Mouse (Mus musculus) retina, postnatal 1 day (tissue): ENCODE measurements around the gene Pkp3.

Experiments used
- DNase-seq: peaks from one replicate; pipeline ENCODE4 v3.0.0-alpha.2; 2012

Pkp3 gene

DNA sequence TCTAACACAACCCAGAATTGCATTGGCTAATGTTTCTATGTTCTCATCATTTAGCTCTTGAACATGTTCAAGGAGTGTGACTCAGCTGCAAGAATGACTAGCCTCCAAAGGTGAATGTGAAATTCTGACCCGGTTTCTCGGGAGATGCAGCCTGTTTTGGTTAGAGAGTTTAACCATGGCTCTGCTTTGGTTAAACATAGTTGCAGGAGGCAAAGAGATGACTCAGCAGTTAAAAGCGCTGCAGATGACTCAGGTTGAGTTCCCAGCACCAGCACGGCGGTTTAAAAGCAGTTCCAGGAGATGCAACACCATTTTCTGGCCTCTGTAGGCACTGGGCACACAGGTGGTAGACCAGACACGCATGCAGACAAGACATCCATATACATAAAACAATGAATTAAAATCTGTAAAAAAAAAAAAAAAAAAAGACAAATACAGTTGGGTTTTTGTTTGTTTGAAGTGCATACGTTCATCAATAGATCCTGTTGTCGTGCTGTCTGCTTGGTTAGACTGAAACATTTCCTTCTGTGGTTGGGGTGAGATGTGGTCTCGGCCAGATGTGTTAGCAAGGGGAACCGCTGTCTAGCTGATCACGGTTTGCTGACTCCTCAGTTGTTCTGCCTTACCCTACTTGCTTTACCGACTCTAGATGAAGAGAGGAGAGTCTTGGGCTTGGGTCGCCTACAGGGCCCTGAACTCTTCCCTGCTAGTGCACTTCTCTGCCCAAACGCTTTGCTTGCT, 19.2 kb upstream of the Pkp3 start:
- no peak for DNase-seq

DNA sequence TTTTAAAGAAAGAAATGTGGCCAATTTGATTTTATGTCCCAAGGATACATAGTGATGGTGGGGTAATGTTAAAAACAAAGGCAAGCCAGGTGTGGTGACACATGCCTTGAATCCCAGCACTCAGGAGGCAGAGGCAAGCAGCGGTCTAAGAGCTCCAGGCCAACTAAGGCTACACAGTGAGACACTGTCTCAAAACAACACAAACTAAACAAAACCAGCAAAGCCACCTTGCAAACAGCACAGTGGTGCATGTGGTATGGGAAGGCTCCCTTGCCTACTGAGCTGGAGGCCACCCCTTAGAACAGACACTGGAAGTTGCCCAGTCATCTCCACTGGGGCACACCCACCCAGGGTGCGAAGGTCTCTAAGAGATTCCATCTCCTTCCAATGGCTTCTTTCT, 18.1 kb upstream of the Pkp3 start:
- no peak for DNase-seq

- peak; percentile 92 for DNase-seq
These were observed 17.4 kb upstream of the Pkp3 start, which contains the start of gene B4galnt4 for GRCm38 (mm10) chr7:141060426-141061242. Gene B4galnt4, plus strand, starts transcription at chr7:141061104.

DNA sequence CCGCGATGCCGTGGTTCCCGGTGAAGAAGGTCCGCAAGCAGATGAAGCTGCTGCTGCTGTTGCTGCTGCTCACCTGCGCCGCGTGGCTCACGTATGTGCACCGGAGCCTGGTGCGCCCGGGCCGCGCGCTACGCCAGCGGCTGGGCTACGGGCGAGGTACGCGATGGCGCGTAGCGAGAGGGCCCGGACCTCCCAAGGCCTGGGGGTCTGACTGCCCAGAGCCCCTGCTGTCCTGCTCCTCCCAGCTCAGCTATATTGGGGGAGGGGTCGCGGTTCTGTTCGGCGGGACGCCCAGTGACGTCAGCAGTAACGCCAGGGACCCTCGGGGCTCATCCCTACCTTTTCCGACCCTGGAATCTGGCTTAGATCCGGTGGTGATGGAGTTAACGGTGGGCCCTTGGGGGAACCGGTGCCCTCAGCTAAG, 16.7 kb upstream of the Pkp3 start:
- peak; percentile 53 for DNase-seq

DNA sequence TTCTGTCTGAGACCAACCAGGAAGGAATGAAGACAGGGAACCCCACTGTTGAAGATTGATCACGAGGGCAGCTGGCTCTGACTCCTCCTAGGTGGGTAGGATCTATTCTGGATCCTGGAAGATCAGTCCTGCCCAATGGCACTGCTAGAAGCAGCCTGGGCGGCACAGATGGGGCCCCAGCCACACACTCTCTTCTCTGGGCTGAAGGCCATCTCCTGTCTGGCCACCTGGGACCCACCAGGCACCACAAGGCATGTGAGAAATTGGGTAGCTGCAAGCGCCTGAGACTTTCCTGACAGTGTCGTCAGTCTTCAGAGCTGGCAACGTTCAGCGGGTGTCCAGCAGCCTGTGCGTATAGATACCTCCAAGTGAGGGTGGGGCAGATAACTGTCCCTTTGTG, 15.5 kb upstream of the Pkp3 start:
- no peak for DNase-seq

DNA sequence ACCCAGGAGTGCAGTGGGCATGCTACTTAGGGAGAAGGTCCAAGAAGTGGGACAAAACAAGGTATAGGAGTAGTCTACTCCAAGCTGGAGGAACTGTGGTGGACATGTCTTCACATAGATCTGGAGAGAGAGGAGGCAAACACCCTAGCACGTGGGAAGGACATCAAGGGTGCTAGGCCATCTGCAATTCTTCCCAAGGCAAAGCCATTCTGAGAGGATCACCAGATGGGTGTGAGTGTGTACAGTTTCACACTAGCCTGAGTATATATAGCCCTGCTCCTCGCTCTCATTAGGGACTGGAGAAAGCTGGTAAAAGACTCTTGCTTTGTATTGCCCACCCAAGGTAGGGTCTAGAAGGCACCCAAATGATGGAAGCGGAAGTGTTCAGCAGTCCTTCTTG, 14.7 kb upstream of the Pkp3 start:
- DNase-seq = no peak

- DNase-seq = no peak
These were observed 13.8 kb upstream of the Pkp3 start for GRCm38 (mm10) chr7:141064175-141064574.

DNA sequence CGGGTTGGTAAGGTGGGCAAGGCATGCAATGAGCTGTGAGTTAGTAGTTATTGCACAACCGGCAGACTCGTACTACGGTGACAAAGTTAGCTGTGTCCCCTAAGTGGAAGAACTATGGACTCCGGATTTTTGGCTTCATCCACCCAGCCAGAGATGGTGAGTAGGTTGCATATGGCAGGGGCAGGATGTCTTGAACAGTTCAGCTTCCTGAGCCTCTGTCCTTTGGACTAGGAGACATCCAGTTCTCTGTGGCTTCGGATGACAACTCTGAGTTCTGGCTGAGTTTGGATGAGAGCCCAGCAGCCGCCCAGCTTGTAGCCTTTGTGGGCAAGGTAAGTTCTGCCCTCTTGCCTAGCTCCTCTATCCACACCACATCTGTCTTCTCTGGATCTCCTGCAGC, 13.4 kb upstream of the Pkp3 start:
- DNase-seq = no peak

- DNase-seq = no peak
These were observed 9.7 kb upstream of the Pkp3 start for GRCm38 (mm10) chr7:141068351-141068750.

DNA sequence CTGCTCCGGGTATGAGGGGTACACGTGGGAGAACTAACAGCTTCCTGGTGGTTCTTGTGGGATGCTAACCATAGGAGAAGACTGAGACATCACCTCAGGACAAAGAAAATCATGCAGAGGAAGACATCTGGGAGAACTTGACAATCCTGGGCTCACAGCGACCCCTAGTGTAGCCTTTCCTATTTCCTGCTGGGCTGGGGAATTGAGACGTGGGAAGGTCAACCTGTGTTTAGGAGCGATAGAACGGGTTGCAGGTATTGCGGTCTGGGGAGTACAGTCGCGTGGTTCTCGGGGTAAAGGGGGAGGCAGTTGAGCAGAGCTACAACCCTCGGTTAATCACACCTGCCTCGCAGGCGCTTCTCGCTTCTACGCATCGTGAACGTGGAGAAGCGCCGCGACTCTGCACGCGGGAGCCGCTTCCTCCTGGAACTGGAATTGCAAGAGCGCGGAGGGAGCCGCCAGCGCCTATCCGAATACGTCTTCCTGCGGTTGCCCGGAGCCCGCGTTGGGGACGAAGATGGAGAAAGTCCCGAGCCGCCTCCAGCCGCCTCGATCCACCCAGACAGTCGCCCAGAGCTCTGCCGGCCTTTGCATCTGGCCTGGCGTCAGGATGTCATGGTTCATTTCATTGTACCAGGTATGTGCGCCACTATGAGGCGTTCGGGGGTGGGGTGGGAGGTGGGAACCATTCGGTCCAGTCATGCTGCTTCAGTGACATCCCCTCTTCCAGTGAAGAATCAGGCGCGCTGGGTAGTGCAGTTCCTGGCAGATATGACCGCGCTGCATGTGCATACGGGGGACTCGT, 7.8 kb upstream of the Pkp3 start:
- peak; percentile 87 for DNase-seq

DNA sequence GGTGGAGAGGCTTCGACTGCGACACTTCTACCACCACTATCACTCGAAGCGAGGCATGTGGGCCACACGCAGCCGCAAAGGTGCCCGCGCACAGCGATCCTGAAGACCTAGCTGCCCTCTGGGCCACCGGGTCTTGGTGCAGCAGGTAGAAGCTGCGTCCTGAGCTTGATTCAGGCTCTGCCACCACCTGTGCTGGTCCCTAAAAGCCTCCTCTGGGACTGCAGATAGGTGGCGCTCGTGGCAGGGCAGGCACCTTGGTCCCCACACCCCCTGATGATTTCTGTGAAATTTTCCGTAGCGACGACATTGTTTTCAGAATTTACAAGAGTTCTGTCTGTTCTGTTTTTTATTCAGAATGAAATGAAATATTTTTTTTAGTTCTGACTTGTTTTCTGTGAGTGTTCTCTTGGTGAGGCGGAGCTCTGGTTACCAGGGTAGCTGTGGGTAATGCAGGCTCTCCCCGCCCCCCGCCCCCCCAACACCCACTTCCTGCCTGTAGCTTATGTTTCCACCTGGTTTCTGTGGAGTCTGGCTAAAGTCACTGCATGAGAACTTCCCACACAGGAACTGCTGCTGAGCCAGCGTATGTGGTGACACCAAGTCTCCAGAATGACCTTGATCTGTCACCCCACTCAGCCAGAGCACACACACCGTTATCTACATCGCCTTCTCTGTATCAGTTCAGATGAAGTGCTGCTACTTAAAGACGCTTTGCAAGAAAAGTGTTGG, 5.8 kb upstream of the Pkp3 start:
- no peak for DNase-seq

DNA sequence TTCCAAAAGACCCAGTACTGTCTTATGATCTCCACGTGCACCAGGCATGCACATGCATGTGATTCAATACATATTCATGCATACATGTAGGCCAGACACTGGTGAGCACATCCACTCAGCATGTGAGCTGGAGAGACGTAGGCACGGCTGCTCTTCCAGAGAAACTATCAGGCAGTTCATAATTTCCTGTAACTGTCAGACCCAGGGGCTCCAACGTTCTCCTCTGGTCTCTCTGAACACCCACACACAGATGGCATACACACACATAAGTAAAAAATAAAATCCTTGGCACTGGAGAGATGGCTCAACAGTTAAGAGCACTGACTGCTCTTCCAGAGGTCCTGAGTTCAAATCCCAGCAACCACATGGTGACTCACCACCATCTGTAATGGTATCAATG, 4.2 kb upstream of the Pkp3 start:
- DNase-seq = no peak

- no peak for DNase-seq
These were observed 858 bp downstream of the Pkp3 start for GRCm38 (mm10) chr7:141078876-141079275.

- no peak for DNase-seq
These were observed 1.7 kb downstream of the Pkp3 start for GRCm38 (mm10) chr7:141079481-141080449.

DNA sequence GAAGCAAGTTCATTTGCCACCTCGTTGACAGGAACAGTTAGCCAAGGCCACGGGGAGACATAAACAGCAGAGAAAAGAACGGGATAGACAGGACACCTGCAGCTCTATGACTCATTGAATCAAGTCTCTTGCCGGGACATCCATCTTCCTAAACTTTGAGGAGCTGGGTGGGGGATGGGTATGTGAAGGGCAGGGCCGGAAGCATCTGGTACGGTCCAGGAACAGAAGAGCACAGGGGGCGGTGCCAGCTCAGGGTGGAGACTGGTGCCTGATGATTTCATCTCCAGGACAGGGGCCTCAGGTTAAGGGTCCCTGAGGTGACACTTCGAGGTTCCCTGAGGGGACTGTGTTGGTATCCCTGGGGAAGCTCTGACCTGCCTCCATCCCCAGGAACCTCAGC, 9.9 kb downstream of the Pkp3 start:
- DNase-seq = no peak

DNA sequence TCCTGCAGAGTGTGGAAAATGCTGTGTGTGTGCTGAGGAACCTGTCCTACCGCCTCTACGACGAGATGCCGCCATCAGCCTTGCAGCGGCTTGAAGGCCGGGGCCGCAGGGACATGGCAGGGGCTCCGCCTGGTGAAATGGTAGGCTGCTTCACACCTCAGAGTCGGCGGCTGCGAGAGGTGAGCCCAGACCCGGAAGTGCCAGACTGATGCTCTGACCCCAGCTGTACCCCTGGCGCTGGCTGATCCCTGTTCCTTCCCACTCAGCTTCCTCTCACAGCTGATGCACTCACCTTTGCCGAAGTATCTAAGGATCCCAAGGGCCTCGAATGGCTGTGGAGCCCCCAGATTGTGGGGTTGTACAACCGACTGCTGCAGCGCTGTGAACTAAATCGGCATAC, 10.5 kb downstream of the Pkp3 start:
- DNase-seq = no peak

DNA sequence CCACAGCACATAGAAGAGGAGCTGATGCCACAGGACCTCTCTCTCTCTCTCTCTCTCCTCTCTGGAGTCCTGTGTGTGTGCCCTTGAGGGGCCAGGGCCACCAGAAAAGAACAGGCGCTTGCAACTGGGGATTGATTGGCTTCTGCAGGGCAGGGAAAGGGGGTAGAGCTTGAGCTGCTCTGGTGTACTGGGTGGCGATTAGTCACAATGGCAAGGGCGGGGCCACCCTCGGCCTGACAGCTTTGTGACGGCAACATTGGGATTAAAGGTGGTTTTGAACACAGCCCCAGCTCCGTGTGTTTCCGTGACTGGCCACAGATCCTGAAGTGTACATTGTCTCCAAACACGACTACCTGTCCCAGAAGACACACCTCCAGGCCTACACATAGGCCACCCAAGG, 12.2 kb downstream of the Pkp3 start:
- no peak for DNase-seq

DNA sequence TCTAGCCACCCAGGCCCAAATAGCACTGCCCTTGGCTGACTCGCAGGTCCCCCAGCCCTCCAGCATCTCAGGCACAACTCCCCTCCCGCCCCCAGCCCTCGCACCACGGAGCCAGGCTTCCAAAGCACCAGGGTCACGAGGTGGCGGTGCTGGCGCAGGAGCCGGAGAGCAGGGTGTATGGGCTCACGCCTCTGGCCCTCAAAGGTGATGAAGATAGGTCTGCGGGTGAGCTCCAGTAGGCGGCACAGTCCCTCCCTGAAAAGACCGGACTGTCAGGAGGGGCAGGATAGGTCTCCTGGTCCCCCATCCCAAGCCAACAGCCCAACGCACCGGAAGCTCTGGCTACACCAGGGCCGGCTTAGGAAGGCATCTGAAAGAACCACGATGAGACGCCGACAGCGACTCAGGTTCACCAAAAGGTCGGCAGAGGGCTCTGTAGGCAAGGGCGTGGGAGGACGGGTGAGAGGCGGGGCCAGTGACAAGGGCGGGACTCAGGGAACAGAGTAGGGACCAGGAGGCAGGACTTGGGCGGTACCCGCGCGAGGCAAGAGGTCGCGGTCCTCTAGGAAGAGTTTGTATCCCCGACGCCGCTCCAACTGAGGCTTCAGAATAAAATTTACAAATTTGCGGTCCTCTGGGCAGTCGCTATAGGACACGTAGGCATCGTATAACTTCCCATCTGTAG, 14.2 kb downstream of the Pkp3 start:
- DNase-seq = peak; percentile 86

DNA sequence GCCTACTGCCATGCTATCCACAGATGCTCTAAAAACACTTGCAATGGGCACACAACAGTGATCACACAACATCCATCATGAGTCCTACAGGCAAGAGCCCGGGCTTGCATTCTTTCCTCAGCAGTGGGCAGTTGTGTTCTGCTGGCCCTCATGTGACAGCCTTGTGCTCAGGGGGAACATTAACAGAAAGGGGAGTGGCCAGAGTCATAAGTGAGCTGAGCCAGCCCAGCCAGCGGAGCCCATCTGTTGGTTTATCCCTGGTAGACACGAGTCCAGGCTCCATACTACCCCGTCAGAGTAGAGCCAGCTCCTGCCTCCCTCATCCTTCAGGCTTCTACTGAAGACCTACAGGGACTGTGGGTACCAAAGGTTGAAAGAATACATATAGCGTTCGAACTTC, 15.9 kb downstream of the Pkp3 start:
- DNase-seq = no peak

DNA sequence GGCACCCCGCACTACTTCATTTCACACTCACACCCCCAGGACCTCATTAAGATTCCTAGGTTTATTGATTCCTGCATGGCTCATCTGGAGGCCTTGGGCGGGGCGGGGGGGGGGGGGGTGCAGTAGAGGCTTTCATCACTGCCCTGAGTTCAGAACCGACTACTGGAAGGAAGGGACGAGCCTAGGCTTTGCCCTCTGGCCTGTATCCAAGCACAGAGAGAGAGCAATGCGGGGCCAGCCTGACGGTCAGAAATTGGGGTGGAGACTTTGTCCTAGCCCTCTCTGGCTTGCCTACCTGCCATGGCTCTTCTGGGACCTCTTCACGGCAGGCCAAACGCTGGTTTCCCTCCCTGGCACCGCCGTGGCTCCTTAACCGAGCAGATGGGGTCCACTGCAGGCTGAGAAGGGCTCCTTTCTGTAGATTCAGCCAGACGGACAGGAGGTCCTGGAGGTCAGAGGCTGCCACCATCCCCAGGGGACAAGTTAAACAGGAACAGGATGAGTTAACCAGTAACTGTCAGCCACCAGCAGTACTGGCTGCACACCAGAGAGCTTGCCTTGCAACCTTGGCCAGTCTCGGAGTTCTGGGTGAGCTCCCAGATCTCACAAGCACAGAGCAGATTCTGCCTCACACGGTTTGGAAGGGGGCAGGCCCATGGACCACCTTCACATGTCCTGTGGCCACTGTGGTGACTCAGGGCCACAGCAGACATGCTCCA, 16.6 kb downstream of the Pkp3 start:
- no peak for DNase-seq
